Mouse (Mus musculus): ENCODE measurements at regions not wholly inside any gene's neighbourhood (a gene's known extent, or its start where the extent isn't known, plus 50 kb on each side); places are given as distances from the start of the nearest gene placed in this dataset.

- TF ChIP-seq CTCF (IDR thresholded peaks at IDR 0.05; ENCODE audit: control insufficient read depth, insufficient read depth, insufficient read length), result no peak
- TF ChIP-seq MYOG (IDR thresholded peaks at IDR 0.05; ENCODE audit: control insufficient read depth, extremely low read depth, insufficient read length), result no peak
- no peak for TF ChIP-seq MAX (IDR thresholded peaks at IDR 0.05)
- no peak for TF ChIP-seq MYOD1 (IDR thresholded peaks at IDR 0.05; ENCODE audit: control insufficient read depth, insufficient read length, low read depth)
- no peak for TF ChIP-seq USF1 (IDR thresholded peaks at IDR 0.05; ENCODE audit: low read depth)
- no peak for TF ChIP-seq FOSL1 (IDR thresholded peaks at IDR 0.05; ENCODE audit: insufficient read depth, low read length, poor library complexity, severe bottlenecking)
- no peak for TF ChIP-seq CEBPB (IDR thresholded peaks at IDR 0.05; ENCODE audit: low read depth)
Observed at GRCm38 (mm10) chr9:41579107-41580014, 417.9 kb upstream of the Ubash3b start.

Measured in C2C12 (cell line).